Mouse (Mus musculus): ENCODE measurements around the gene Adar.
"Not testable (repeated sequence)": the region's sequence is repeated elsewhere in the genome, so short reads cannot be mapped to it uniquely, and the experiment has no call there.

Adar gene

DNA sequence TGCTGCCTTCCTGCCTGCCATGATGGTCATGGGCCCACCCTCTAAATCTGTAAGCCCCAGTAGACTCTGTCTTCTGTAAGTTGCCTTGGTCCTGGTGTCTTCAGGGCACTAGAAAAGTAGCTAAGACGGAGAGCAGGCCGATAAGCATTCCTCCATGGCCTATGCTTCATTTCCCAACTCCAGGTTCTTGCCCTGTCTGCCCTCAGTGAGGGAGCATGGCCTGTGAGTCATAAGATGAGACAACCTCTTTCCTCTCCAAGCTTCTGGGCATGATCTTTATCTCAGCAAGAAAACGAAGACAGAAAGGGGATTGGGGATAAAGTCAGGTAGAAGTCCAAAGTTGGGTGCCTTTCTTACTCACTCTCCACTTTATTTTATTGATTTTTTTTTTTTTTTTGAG is 83.7 kb downstream of the Adar start:
- DNase-seq = no peak

GRCm38 (mm10) chr3:89799476-89799875 is 84.7 kb downstream of the Adar start:
- no peak for DNase-seq

GRCm38 (mm10) chr3:89800078-89800477 is 85.3 kb downstream of the Adar start:
- not testable (repeated sequence) for DNase-seq

DNA sequence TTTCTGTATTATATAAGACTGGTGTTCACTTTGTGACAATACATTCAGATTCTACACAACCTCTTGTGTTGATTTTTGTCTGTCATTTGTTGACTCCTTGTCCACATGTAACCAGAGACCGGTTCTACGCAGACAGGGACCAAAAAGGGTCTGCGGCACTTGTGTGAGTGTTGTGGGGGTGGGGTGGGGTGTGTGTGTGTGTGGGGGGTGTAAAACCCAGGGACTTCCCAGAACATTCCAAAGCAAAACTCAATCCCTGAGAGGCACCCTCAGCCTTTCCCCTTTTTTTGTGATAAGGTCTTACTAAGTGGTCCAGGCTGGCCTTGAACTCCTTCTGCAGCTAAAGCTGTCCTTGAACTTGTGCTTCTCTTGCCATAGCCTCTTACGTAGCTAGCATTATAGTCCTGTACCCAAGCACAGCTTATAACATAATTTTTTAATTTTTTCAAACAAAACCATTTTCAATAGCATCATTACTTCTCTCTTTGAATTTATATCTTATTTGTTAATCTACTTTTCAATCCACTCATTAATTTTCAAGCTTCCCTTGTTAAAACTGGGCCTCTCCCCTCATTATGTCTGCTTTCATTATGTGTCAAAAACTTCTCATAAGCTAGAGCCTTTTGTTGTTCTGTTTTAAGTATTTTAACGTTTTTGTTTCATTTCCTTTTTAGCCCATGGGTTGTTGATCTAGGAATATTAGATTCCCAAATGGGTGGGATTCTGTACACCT is 86.1 kb downstream of the Adar start:
- no peak for DNase-seq

GRCm38 (mm10) chr3:89801507-89801847 is 86.7 kb downstream of the Adar start:
- DNase-seq = peak; percentile 64

- DNase-seq = no peak
Observed at GRCm38 (mm10) chr3:89802876-89803275, 88.1 kb downstream of the Adar start.

Measured in lung, postnatal 10 days (tissue).